Mouse (Mus musculus) ES-Bruce4 (cell line): ENCODE measurements around the gene 4930469K13Rik. TPM values are rescaled to one million over a fixed set of nuclear protein-coding genes. Genes with fewer than 3 reads are reported as not detected.

Source experiments
- H3K27ac ChIP-seq: 2 replicates; pipeline ENCODE4 v1.5.1; 2012; ENCODE audit warnings: low read length, inconsistent platforms; ENCODE audit not compliant: insufficient read depth
- H3K27me3 ChIP-seq: 2 replicates; pipeline ENCODE4 v1.6.1; 2012; ENCODE audit warnings: mild to moderate bottlenecking, low read length, inconsistent platforms; ENCODE audit not compliant: control insufficient read depth, poor library complexity, insufficient read depth, severe bottlenecking
- H3K36me3 ChIP-seq: 2 replicates; pipeline ENCODE4 v1.6.1; 2012; ENCODE audit warnings: inconsistent platforms, mild to moderate bottlenecking, low read length, moderate library complexity; ENCODE audit not compliant: control insufficient read depth, poor library complexity, insufficient read depth, severe bottlenecking
- H3K4me1 ChIP-seq: one replicate; pipeline ENCODE4 v1.8.1; 2011; ENCODE audit warnings: low read length; ENCODE audit not compliant: control insufficient read depth, insufficient read depth
- H3K4me3 ChIP-seq: 2 replicates; pipeline ENCODE4 v1.5.1; 2011; ENCODE audit warnings: low read depth, mild to moderate bottlenecking, low read length
- H3K9ac ChIP-seq: 2 replicates; pipeline ENCODE4 v1.6.1; 2012; ENCODE audit warnings: low read depth, mild to moderate bottlenecking, inconsistent platforms; ENCODE audit not compliant: poor library complexity, severe bottlenecking
- H3K9me3 ChIP-seq: replicated peaks from 2 replicates; pipeline ENCODE4 v1.6.1; 2012; ENCODE audit warnings: mild to moderate bottlenecking, low read length, inconsistent platforms; ENCODE audit not compliant: control insufficient read depth, poor library complexity, insufficient read depth, severe bottlenecking
- CTCF ChIP-seq: IDR thresholded peaks from one replicate; pipeline ENCODE4 v1.8.1; 2011; ENCODE audit warnings: low read depth, low read length
- EP300 ChIP-seq: IDR thresholded peaks from 2 replicates; pipeline ENCODE4 v1.6.1; 2011; ENCODE audit warnings: low read depth, low read length; ENCODE audit not compliant: insufficient read depth
- POLR2A ChIP-seq: IDR thresholded peaks from one replicate; pipeline ENCODE4 v1.8.1; 2011; ENCODE audit warnings: low read length; ENCODE audit not compliant: insufficient read depth
- polyA plus RNA-seq: library from polyadenylated mRNA; stranded (reverse); fragments of >200 nt; gene quantifications from 2 replicates; pipeline ENCODE4 v1.2.4, GENCODE M21; 2011; ENCODE audit warnings: low read depth; ENCODE audit not compliant: missing spikeins, insufficient read depth, insufficient read length

4930469K13Rik gene
- polyA plus RNA-seq, 1 experiment, result not detected

- Histone ChIP-seq H3K27me3 (no peaks in the 10 kb centered on the region), H3K36me3 (no peaks in the 10 kb centered on the region), H3K4me1 (no peaks in the 10 kb centered on the region), H3K27ac (no peak overlapping the region), H3K9ac (no peak overlapping the region), H3K9me3 (peaks cover 15% of the 10 kb centered on the region), H3K4me3 (no peak overlapping the region)
- no peak for TF ChIP-seq POLR2A
- no peak for TF ChIP-seq CTCF
- no peak for TF ChIP-seq EP300
Observed at GRCm38 (mm10) chr11:34040061-34040460, 58.3 kb downstream of the 4930469K13Rik start.

- Histone ChIP-seq H3K9me3 (peaks cover 12% of the 10 kb centered on the region), H3K27me3 (no peaks in the 10 kb centered on the region), H3K4me3 (no peak overlapping the region), H3K36me3 (no peaks in the 10 kb centered on the region), H3K9ac (no peak overlapping the region), H3K27ac (no peak overlapping the region), H3K4me1 (no peaks in the 10 kb centered on the region)
- no peak for TF ChIP-seq POLR2A
- no peak for TF ChIP-seq CTCF
- TF ChIP-seq EP300, result no peak
Observed at GRCm38 (mm10) chr11:34035909-34036658, 62.3 kb downstream of the 4930469K13Rik start.

- Histone ChIP-seq H3K27ac (no peak overlapping the region), H3K36me3 (no peaks in the 10 kb centered on the region), H3K9me3 (no peaks in the 10 kb centered on the region), H3K4me1 (no peaks in the 10 kb centered on the region), H3K9ac (no peak overlapping the region), H3K27me3 (no peaks in the 10 kb centered on the region), H3K4me3 (no peak overlapping the region)
- TF ChIP-seq EP300 (no peak), CTCF (no peak), POLR2A (no peak)
Observed at GRCm38 (mm10) chr11:34034794-34035193, 63.6 kb downstream of the 4930469K13Rik start.

GRCm38 (mm10) chr11:34034008-34034505 lies 64.3 kb downstream of the 4930469K13Rik start:
- H3K9ac ChIP-seq, result no peak overlapping the region
- H3K27me3 ChIP-seq, result no peaks in the 10 kb centered on the region
- TF ChIP-seq POLR2A (no peak), EP300 (no peak), CTCF (no peak)
- no peaks in the 10 kb centered on the region for H3K4me1 ChIP-seq
- H3K4me3 ChIP-seq, result no peak overlapping the region
- no peaks in the 10 kb centered on the region for H3K9me3 ChIP-seq
- no peak overlapping the region for H3K27ac ChIP-seq
- no peaks in the 10 kb centered on the region for H3K36me3 ChIP-seq

GRCm38 (mm10) chr11:34031015-34031805 lies 67.1 kb downstream of the 4930469K13Rik start:
- H3K9me3 ChIP-seq, result no peaks in the 10 kb centered on the region
- no peak overlapping the region for H3K9ac ChIP-seq
- no peaks in the 10 kb centered on the region for H3K27me3 ChIP-seq
- H3K36me3 ChIP-seq, result no peaks in the 10 kb centered on the region
- H3K4me1 ChIP-seq, result no peaks in the 10 kb centered on the region
- H3K27ac ChIP-seq, result no peak overlapping the region
- no peak overlapping the region for H3K4me3 ChIP-seq
- no peak for TF ChIP-seq EP300
- TF ChIP-seq CTCF, result no peak
- no peak for TF ChIP-seq POLR2A
